Comparison of ENCODE assay signal across 15 mouse cellular contexts in genomic region chr1:57673415-57673814, GRCm38 (mm10).
DNase-seq lines count a peak whose midpoint lies in the region; ATAC-seq lines count a peak whose summit lies in the region.
"Had no signal": no experiment of that assay in that cellular context is flagged by ENCODE, and none has a peak within 500 bp of the region (broad histone marks: within the 10 kb centered on the region; RNA-seq: fewer than 3 reads in every experiment).

No protein-coding gene starts in this region.

- H3K36me3 ChIP-seq in embryonic facial prominence, embryonic 11.5 days (replicated peaks; ENCODE audit: control insufficient read depth, insufficient read depth, low read depth, low read length), result no peaks in the 10 kb centered on the region
- no peaks in the 10 kb centered on the region for H3K36me3 ChIP-seq in embryonic facial prominence, embryonic 14.5 days (ENCODE audit: control insufficient read depth, insufficient read depth, low read length)
- H3K36me3 ChIP-seq in hindbrain, embryonic 14.5 days (replicated peaks; ENCODE audit: control insufficient read depth, insufficient read depth), result no peaks in the 10 kb centered on the region
- no peaks in the 10 kb centered on the region for H3K36me3 ChIP-seq in midbrain, embryonic 12.5 days

- no peaks in the 10 kb centered on the region for H3K9me3 ChIP-seq in embryonic facial prominence, embryonic 11.5 days (replicated peaks; ENCODE audit: control insufficient read depth, low read length)
- no peaks in the 10 kb centered on the region for H3K9me3 ChIP-seq in embryonic facial prominence, embryonic 14.5 days (ENCODE audit: control insufficient read depth, low read length)
- H3K9me3 ChIP-seq in hindbrain, embryonic 14.5 days (ENCODE audit: control insufficient read depth, low read length), result no peaks in the 10 kb centered on the region
- H3K9me3 ChIP-seq in midbrain, embryonic 12.5 days, result no peaks in the 10 kb centered on the region

- DNase-seq in embryonic facial prominence, embryonic 11.5 days (ENCODE audit: low spot score), result peak; percentile 31
- DNase-seq in embryonic facial prominence, embryonic 14.5 days (ENCODE audit: low spot score), result peak; percentile 68
- DNase-seq in hindbrain, embryonic 14.5 days (ENCODE audit: low spot score), result no peak
- no peak for DNase-seq in frontal cortex, adult 2 months (ENCODE audit: extremely low spot score in 1 of 2, low spot score in 1 of 2)
- no peak for DNase-seq in T-cell, adult 2 months (ENCODE audit: low spot score)
- DNase-seq in urinary bladder, postnatal 14 days (ENCODE audit: low spot score), result no peak
- DNase-seq: cerebellum, adult 11-12 months; gastrocnemius, postnatal 14 days; layer of hippocampus, adult 9-11 months; right cerebral cortex, postnatal 25 days had no signal

- no peak overlapping the region for H3K9ac ChIP-seq in embryonic facial prominence, embryonic 11.5 days (replicated peaks; ENCODE audit: low read length)
- no peak overlapping the region for H3K9ac ChIP-seq in embryonic facial prominence, embryonic 14.5 days (ENCODE audit: low read depth, low read length)
- no peak overlapping the region for H3K9ac ChIP-seq in hindbrain, embryonic 14.5 days
- no peak overlapping the region for H3K9ac ChIP-seq in midbrain, embryonic 12.5 days (replicated peaks)
- H3K9ac ChIP-seq: liver, embryonic 14.5 days had no signal

- H3K4me3 ChIP-seq in embryonic facial prominence, embryonic 11.5 days (ENCODE audit: low read depth, low read length), result no peak overlapping the region
- H3K4me3 ChIP-seq in embryonic facial prominence, embryonic 14.5 days (ENCODE audit: low read depth, low read length), result no peak overlapping the region
- no peak overlapping the region for H3K4me3 ChIP-seq in hindbrain, embryonic 14.5 days (replicated peaks; ENCODE audit: low read length)
- H3K4me3 ChIP-seq in midbrain, embryonic 12.5 days, result no peak overlapping the region

- H3K4me1 ChIP-seq in embryonic facial prominence, embryonic 11.5 days (ENCODE audit: control insufficient read depth, insufficient read depth, low read length), result no peaks in the 10 kb centered on the region
- H3K4me1 ChIP-seq in embryonic facial prominence, embryonic 14.5 days (ENCODE audit: control insufficient read depth, insufficient read depth, low read length), result peaks cover 20% of the 10 kb centered on the region
- H3K4me1 ChIP-seq in hindbrain, embryonic 14.5 days (replicated peaks; ENCODE audit: control insufficient read depth, insufficient read depth, low read length), result peaks cover 14% of the 10 kb centered on the region
- peaks cover 9% of the 10 kb centered on the region; the same call in 1 of the 2 replicates for H3K4me1 ChIP-seq in midbrain, embryonic 12.5 days

- WGBS in embryonic facial prominence, embryonic 11.5 days, result 57% methylated on average over 2 of the region's 2 CpGs
- 32% methylated on average over 2 of the region's 2 CpGs for WGBS in embryonic facial prominence, embryonic 14.5 days
- 62% methylated on average over 2 of the region's 2 CpGs for WGBS in hindbrain, embryonic 14.5 days
- 80% methylated on average over 2 of the region's 2 CpGs for WGBS in midbrain, embryonic 12.5 days

- no peak for ATAC-seq in embryonic facial prominence, embryonic 11.5 days (replicated peaks; ENCODE audit: insufficient number of reproducible peaks, low FRiP score, low TSS enrichment, low read depth)
- ATAC-seq in embryonic facial prominence, embryonic 14.5 days (ENCODE audit: low read depth), result no peak
- ATAC-seq in hindbrain, embryonic 14.5 days (ENCODE audit: low FRiP score), result no peak
- no peak for ATAC-seq in midbrain, embryonic 12.5 days (ENCODE audit: low FRiP score, low read depth)
- ATAC-seq: activated CD4-positive, CD25-positive, alpha-beta regulatory T cell, adult 4 months had no signal

- 0 out of 2 replicates have a peak overlapping the region, but pooled peaks have one; percentile 35 for H3K27ac ChIP-seq in embryonic facial prominence, embryonic 11.5 days (replicated peaks; ENCODE audit: low read depth, low read length)
- peak overlapping the region; percentile 63 for H3K27ac ChIP-seq in embryonic facial prominence, embryonic 14.5 days (replicated peaks; ENCODE audit: low read depth, low read length)
- peak overlapping the region; percentile 64 for H3K27ac ChIP-seq in hindbrain, embryonic 14.5 days
- H3K27ac ChIP-seq in midbrain, embryonic 12.5 days (replicated peaks), result peak overlapping the region; percentile 66
- H3K27ac ChIP-seq: kidney, postnatal 0 days; liver, embryonic 14.5 days had no signal

- no peaks in the 10 kb centered on the region for H3K27me3 ChIP-seq in embryonic facial prominence, embryonic 11.5 days (ENCODE audit: control insufficient read depth, insufficient read depth, low read length)
- no peaks in the 10 kb centered on the region for H3K27me3 ChIP-seq in embryonic facial prominence, embryonic 14.5 days (replicated peaks; ENCODE audit: control insufficient read depth, insufficient read depth, low read length)
- no peaks in the 10 kb centered on the region for H3K27me3 ChIP-seq in hindbrain, embryonic 14.5 days (ENCODE audit: control insufficient read depth, insufficient read depth, low read length)
- no peaks in the 10 kb centered on the region for H3K27me3 ChIP-seq in midbrain, embryonic 12.5 days

- H3K4me2 ChIP-seq in embryonic facial prominence, embryonic 11.5 days (ENCODE audit: low read depth, low read length), result no peak overlapping the region
- H3K4me2 ChIP-seq in embryonic facial prominence, embryonic 14.5 days (ENCODE audit: low read depth, low read length), result no peak overlapping the region
- H3K4me2 ChIP-seq in hindbrain, embryonic 14.5 days (replicated peaks), result no peak overlapping the region
- no peak overlapping the region for H3K4me2 ChIP-seq in midbrain, embryonic 12.5 days (replicated peaks)
- H3K4me2 ChIP-seq: heart, embryonic 11.5 days had no signal

Comparison
In these comparisons a context has a peak if more than half of its experiments do, and no peak if none do; other contexts are left out.
1. DNase-seq: peak in embryonic facial prominence, embryonic 11.5 days (single experiment) and embryonic facial prominence, embryonic 14.5 days (single experiment); none in hindbrain, embryonic 14.5 days (single experiment), frontal cortex, adult 2 months (0 of 2), T-cell, adult 2 months (single experiment) and urinary bladder, postnatal 14 days (single experiment).
2. Peak in every context shown above with its lines, with median percentiles within 50 percentile points of each other: H3K27ac ChIP-seq.